Mouse (Mus musculus) limb, embryonic 14.5 days (tissue): ENCODE data around the gene Gab1. TPM values are rescaled to one million over a fixed set of nuclear protein-coding genes. Genes with fewer than 3 reads are reported as not detected.

Source experiments
- ATAC-seq: fragments of 200-750 bp; cut with Nextera tagmentation; 2 replicates; pipeline ENCODE4 v1.8.0; 2017; ENCODE audit warnings: low read depth, moderate number of reproducible peaks, moderate TSS enrichment; ENCODE audit not compliant: low FRiP score
- DNase-seq: peaks from one replicate; pipeline ENCODE4 v3.0.0-alpha.2; 2015; ENCODE audit warnings: low spot score
- H3K27ac ChIP-seq: fragments of 300-500 bp; sonication (generic); replicated peaks from 2 replicates; pipeline ENCODE4 v1.5.1; 2014; ENCODE audit warnings: low read depth, mild to moderate bottlenecking, low read length, moderate library complexity, mixed read lengths
- H3K27me3 ChIP-seq: fragments of 300-500 bp; sonication (generic); 2 replicates; pipeline ENCODE4 v1.6.1; 2014; ENCODE audit warnings: low read length, mixed read lengths; ENCODE audit not compliant: control insufficient read depth, insufficient read depth
- H3K36me3 ChIP-seq: fragments of 300-500 bp; sonication (generic); 2 replicates; pipeline ENCODE4 v1.6.1; 2014; ENCODE audit warnings: mild to moderate bottlenecking, low read length, moderate library complexity, mixed read lengths; ENCODE audit not compliant: control insufficient read depth, insufficient read depth
- H3K4me1 ChIP-seq: fragments of 300-500 bp; sonication (generic); 2 replicates; pipeline ENCODE4 v1.6.1; 2014; ENCODE audit warnings: antibody characterized with exemption, low read length, mixed read lengths; ENCODE audit not compliant: control insufficient read depth, insufficient read depth
- H3K4me2 ChIP-seq: fragments of 300-500 bp; sonication (generic); replicated peaks from 2 replicates; pipeline ENCODE4 v1.6.1; 2014; ENCODE audit warnings: low read depth, mild to moderate bottlenecking, low read length, moderate library complexity; ENCODE audit not compliant: severe bottlenecking
- H3K4me3 ChIP-seq: fragments of 300-500 bp; sonication (generic); replicated peaks from 2 replicates; pipeline ENCODE4 v1.5.1; 2014; ENCODE audit warnings: low read length
- H3K9ac ChIP-seq: fragments of 300-500 bp; sonication (generic); 2 replicates; pipeline ENCODE4 v1.6.1; 2014; ENCODE audit warnings: mild to moderate bottlenecking, low read depth, low read length, moderate library complexity; ENCODE audit not compliant: severe bottlenecking
- H3K9me3 ChIP-seq: fragments of 300-500 bp; sonication (generic); 2 replicates; pipeline ENCODE4 v1.6.1; 2016; ENCODE audit warnings: low read length; ENCODE audit not compliant: control insufficient read depth
- POLR2A ChIP-seq: fragments of 200-500 bp; IDR thresholded peaks from 2 replicates; pipeline ENCODE4 v1.8.0; 2012; ENCODE audit warnings: inconsistent platforms, mild to moderate bottlenecking, moderate library complexity, borderline replicate concordance; ENCODE audit not compliant: insufficient read depth, insufficient read length; ENCODE audit errors: extremely low read depth
- WGBS: fragments of 180-500 bp; shearing (Covaris S2); extraction: QIAGEN DNeasy Blood & Tissue Kit; methylation state at CpG from one replicate; pipeline ENCODE4 v1.1.7; 2014; 5-methylcytosine and 5-hydroxymethylcytosine counted together
- polyA plus RNA-seq, 2 experiments: library from polyadenylated mRNA; depleted of rRNA in 1 of 2; stranded (reverse) in 1 of 2; unstranded in 1 of 2; fragments of >200 nt; fragmentation: Nextera tagmentation in 1 of 2; extraction: Ambion mirVana in 1 of 2; gene quantifications; 2 replicates each; pipeline versions ENCODE4 v1.2.1 to v1.2.3; 2012 to 2014

Gab1 gene
- polyA plus RNA-seq (2012; rRNA removed) (44.8 and 56.3 TPM in 2 replicates), polyA plus RNA-seq (2014; fragmentation: Nextera tagmentation; extraction: Ambion mirVana) (41.3 and 47.2 TPM in 2 replicates)

GRCm38 (mm10) chr8:80880196-80881106, at the start of gene Gab1:
Gene Gab1, minus strand, starts transcription at chr8:80880519.
- Histone ChIP-seq H3K27ac (peak within 1 kb of the TSS; percentile 98), H3K27me3 (no peaks in the 10 kb centered on the region), H3K4me1 (peaks cover 12% of the 10 kb centered on the region; the same call in 1 of the 2 replicates), H3K4me3 (peak within 1 kb of the TSS; percentile 71), H3K9me3 (no peaks in the 10 kb centered on the region), H3K36me3 (no peaks in the 10 kb centered on the region), H3K4me2 (peak within 1 kb of the TSS; percentile 83), H3K9ac (peak within 1 kb of the TSS; percentile 84)
- TF ChIP-seq POLR2A = no peak
- under 1% methylated on average over 53 of the region's 70 CpGs for WGBS
- DNase-seq (peak; percentile 95), ATAC-seq (peak; percentile 95)

GRCm38 (mm10) chr8:80928770-80929169, 48.5 kb upstream of the Gab1 start:
- Histone ChIP-seq H3K4me1 (no peaks in the 10 kb centered on the region), H3K27me3 (no peaks in the 10 kb centered on the region), H3K36me3 (no peaks in the 10 kb centered on the region), H3K4me2 (no peak overlapping the region), H3K9me3 (no peaks in the 10 kb centered on the region), H3K9ac (no peak overlapping the region), H3K4me3 (no peak overlapping the region), H3K27ac (no peak overlapping the region)
- ATAC-seq = no peak
- no peak for DNase-seq
- no peak for TF ChIP-seq POLR2A

GRCm38 (mm10) chr8:80923794-80924316, 43.5 kb upstream of the Gab1 start:
- H3K36me3 ChIP-seq = no peaks in the 10 kb centered on the region
- H3K27ac ChIP-seq = no peak overlapping the region
- no peak overlapping the region for H3K4me3 ChIP-seq
- 87% methylated on average over 9 of the region's 9 CpGs for WGBS
- no peak overlapping the region for H3K9ac ChIP-seq
- H3K4me2 ChIP-seq = no peak overlapping the region
- DNase-seq = no peak
- TF ChIP-seq POLR2A = no peak
- no peaks in the 10 kb centered on the region for H3K9me3 ChIP-seq
- no peak for ATAC-seq
- no peaks in the 10 kb centered on the region for H3K27me3 ChIP-seq
- H3K4me1 ChIP-seq = 0 out of 2 replicates have a peak, but pooled peaks cover 5% of the 10 kb centered on the region

GRCm38 (mm10) chr8:80922642-80923041, 42.3 kb upstream of the Gab1 start:
- H3K4me1 ChIP-seq = 0 out of 2 replicates have a peak, but pooled peaks cover 5% of the 10 kb centered on the region
- ATAC-seq = peak; percentile 63; the same call in 1 of the 2 replicates
- WGBS = 53% methylated on average over 6 of the region's 6 CpGs

GRCm38 (mm10) chr8:80919130-80919529, 38.8 kb upstream of the Gab1 start:
- Histone ChIP-seq H3K27ac (no peak overlapping the region), H3K9me3 (no peaks in the 10 kb centered on the region), H3K4me1 (0 out of 2 replicates have a peak, but pooled peaks cover 5% of the 10 kb centered on the region), H3K4me3 (no peak overlapping the region), H3K9ac (no peak overlapping the region), H3K4me2 (no peak overlapping the region), H3K36me3 (no peaks in the 10 kb centered on the region), H3K27me3 (no peaks in the 10 kb centered on the region)
- TF ChIP-seq POLR2A = no peak
- no peak for ATAC-seq
- no peak for DNase-seq
- WGBS = 73% methylated on average over 4 of the region's 4 CpGs

More at GRCm38 (mm10) chr8:80922642-80923041, 42.3 kb upstream of the Gab1 start:
- Histone ChIP-seq H3K9ac (no peak overlapping the region), H3K27ac (no peak overlapping the region), H3K9me3 (no peaks in the 10 kb centered on the region), H3K27me3 (no peaks in the 10 kb centered on the region), H3K4me2 (no peak overlapping the region), H3K4me3 (no peak overlapping the region), H3K36me3 (no peaks in the 10 kb centered on the region)
- DNase-seq = peak; percentile 80
- TF ChIP-seq POLR2A = no peak
